Mouse (Mus musculus): Measurements from ENCODE around the gene Gm7356. TPM values are rescaled to one million over a fixed set of nuclear protein-coding genes. Genes with fewer than 3 reads are reported as not detected.

The Gm7356 gene
- polyA plus RNA-seq, 1 experiment from 2014 or later, result not detected

Other genes with a start within 250 kb of the Gm7356 start
- gene Afdn, start 243.2 kb downstream of the Gm7356 start, polyA plus RNA-seq (2016; fragmentation: Nextera tagmentation; extraction: Ambion mirVana), result 68.6 and 76.5 TPM in 2 replicates
- 4.8 and 5.7 TPM in 2 replicates for gene Tcte2, start 241.9 kb downstream of the Gm7356 start, polyA plus RNA-seq (2016; fragmentation: Nextera tagmentation; extraction: Ambion mirVana)
- not detected in 2 replicates for gene Gm7168, start 55.3 kb downstream of the Gm7356 start, polyA plus RNA-seq (2016; fragmentation: Nextera tagmentation; extraction: Ambion mirVana)
- gene Gm7358, start 55.8 kb upstream of the Gm7356 start, polyA plus RNA-seq (2016; fragmentation: Nextera tagmentation; extraction: Ambion mirVana), result not detected in 2 replicates
- 0.92 and 1.1 TPM in 2 replicates for gene Dact2, start 200.6 kb upstream of the Gm7356 start, polyA plus RNA-seq (2016; fragmentation: Nextera tagmentation; extraction: Ambion mirVana)